Comparison of ENCODE assay signal across 20 mouse cellular contexts in the genomic region with DNA sequence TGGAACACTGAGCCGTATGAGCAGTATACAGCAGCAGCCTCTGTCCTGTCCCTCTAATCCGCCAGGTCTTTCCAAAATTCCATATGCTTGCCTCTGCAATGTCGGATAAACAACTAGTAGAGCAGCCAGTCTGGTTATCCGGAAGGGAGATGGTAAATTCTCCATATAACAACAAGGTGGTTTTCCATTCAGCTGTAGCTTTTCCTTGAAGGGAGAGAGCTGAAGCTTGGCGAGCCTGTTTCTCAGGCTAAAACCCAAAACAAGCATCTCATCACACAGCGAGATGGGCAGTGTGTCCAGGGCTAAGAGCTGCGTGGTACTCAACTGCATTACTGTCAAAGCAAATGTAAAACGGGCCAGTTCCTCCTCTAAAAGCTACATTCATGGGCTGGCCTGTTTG. TPM values are rescaled to one million over a fixed set of nuclear protein-coding genes. Genes with fewer than 3 reads are reported as not detected.
DNase-seq lines count a peak whose midpoint lies in the region; ATAC-seq and TF ChIP-seq lines count a peak whose summit lies in the region.
"Had no signal": no experiment of that assay in that cellular context is flagged by ENCODE, and none has a peak within 500 bp of the region (broad histone marks: within the 10 kb centered on the region; RNA-seq: fewer than 3 reads in every experiment).

No protein-coding gene starts in this region.

- intact Hi-C loops in left cerebral cortex, adult 2 months (cut with DNase I), result loop anchor here (2.0 kb wide), 1 partner anchor 52 kb away; no protein-coding TSS in a partner anchor
- intact Hi-C loops in left cerebral cortex, postnatal 10 days (cut with DNase I), result loop anchor here (5.0 kb wide), 1 partner anchor 91 kb away; no protein-coding TSS in a partner anchor

- H3K4me2 ChIP-seq in forebrain, embryonic 16.5 days (ENCODE audit: low read length), result peak overlapping the region; percentile 83
- peak overlapping the region; percentile 83 for H3K4me2 ChIP-seq in midbrain, embryonic 12.5 days (replicated peaks)
- peak overlapping the region; percentile 77 for H3K4me2 ChIP-seq in neural tube, embryonic 14.5 days (ENCODE audit: low read depth, low read length)
- H3K4me2 ChIP-seq: stomach, embryonic 15.5 days had no signal

- TF ChIP-seq CTCF in left cerebral cortex, adult 2 months (IDR thresholded peaks at IDR 0.05), result no peak

- no peaks in the 10 kb centered on the region for H3K9me3 ChIP-seq in forebrain, embryonic 16.5 days (ENCODE audit: control insufficient read depth, low read length)
- H3K9me3 ChIP-seq in midbrain, embryonic 12.5 days, result no peaks in the 10 kb centered on the region
- H3K9me3 ChIP-seq in neural tube, embryonic 14.5 days (ENCODE audit: control insufficient read depth, low read length), result no peaks in the 10 kb centered on the region
- H3K9me3 ChIP-seq: stomach, embryonic 15.5 days had no signal

- H3K4me1 ChIP-seq in forebrain, embryonic 16.5 days (replicated peaks; ENCODE audit: control insufficient read depth, insufficient read depth, low read length), result peaks cover 20% of the 10 kb centered on the region
- peaks cover 24% of the 10 kb centered on the region for H3K4me1 ChIP-seq in midbrain, embryonic 12.5 days
- peaks cover 19% of the 10 kb centered on the region for H3K4me1 ChIP-seq in neural tube, embryonic 14.5 days (ENCODE audit: control insufficient read depth, insufficient read depth, low read length)

- WGBS in forebrain, embryonic 16.5 days, result 74% methylated on average over 8 of the region's 8 CpGs
- 79% methylated on average over 8 of the region's 8 CpGs for WGBS in midbrain, embryonic 12.5 days
- WGBS in neural tube, embryonic 14.5 days, result 83% methylated on average over 8 of the region's 8 CpGs

- H3K4me3 ChIP-seq in left cerebral cortex, adult 2 months, result peak overlapping the region; percentile 67
- H3K4me3 ChIP-seq in forebrain, embryonic 16.5 days (replicated peaks; ENCODE audit: low read length), result peak overlapping the region; percentile 75; the same call in 1 of the 2 replicates
- H3K4me3 ChIP-seq in midbrain, embryonic 12.5 days, result peak overlapping the region; percentile 88
- peak overlapping the region; percentile 85 for H3K4me3 ChIP-seq in neural tube, embryonic 14.5 days (ENCODE audit: low read depth, low read length)
- H3K4me3 ChIP-seq: stomach, embryonic 15.5 days had no signal

- peak overlapping the region; percentile 97 for H3K27ac ChIP-seq in left cerebral cortex, adult 2 months
- no peak overlapping the region for H3K27ac ChIP-seq in forebrain, embryonic 16.5 days (ENCODE audit: low read length)
- H3K27ac ChIP-seq in midbrain, embryonic 12.5 days (replicated peaks), result no peak overlapping the region
- no peak overlapping the region for H3K27ac ChIP-seq in neural tube, embryonic 14.5 days (ENCODE audit: low read depth, low read length)
- H3K27ac ChIP-seq: stomach, embryonic 15.5 days had no signal

- ATAC-seq in forebrain, embryonic 16.5 days, result no peak
- no peak for ATAC-seq in midbrain, embryonic 12.5 days (ENCODE audit: low FRiP score, low read depth)
- no peak for ATAC-seq in neural tube, embryonic 14.5 days (ENCODE audit: low read depth)
- ATAC-seq: activated CD4-positive, CD25-positive, alpha-beta regulatory T cell, adult 4 months; Patski had no signal

- DNase-seq in left cerebral cortex, adult 2 months (ENCODE audit: extremely low spot score in 1 of 2, low spot score in 2 of 2), result no peak
- DNase-seq in left cerebral cortex, postnatal 10 days (ENCODE audit: extremely low spot score in 1 of 2, low spot score in 2 of 2), result no peak
- DNase-seq in spleen, postnatal 36 days (ENCODE audit: low spot score in 2 of 2), result no peak
- DNase-seq in ovary, postnatal 36 days (ENCODE audit: low spot score), result no peak
- DNase-seq: adrenal gland, postnatal 36 days; cerebellum, adult 9-10 months; embryo, embryonic 11 days; gastrocnemius, postnatal 14 days; kidney, adult 9 months; kidney, postnatal 4 days; lung, adult 2 months; lung, postnatal 4 days; right cerebral cortex, adult 18-20 months; spleen, adult 18-20 months had no signal

- no peaks in the 10 kb centered on the region for H3K27me3 ChIP-seq in forebrain, embryonic 16.5 days (replicated peaks; ENCODE audit: control insufficient read depth, insufficient read depth, low read length)
- H3K27me3 ChIP-seq in midbrain, embryonic 12.5 days, result peaks cover 7% of the 10 kb centered on the region; the same call in 1 of the 2 replicates
- no peaks in the 10 kb centered on the region for H3K27me3 ChIP-seq in neural tube, embryonic 14.5 days (ENCODE audit: control insufficient read depth, insufficient read depth, low read length)

- no peak overlapping the region for H3K9ac ChIP-seq in forebrain, embryonic 16.5 days (replicated peaks; ENCODE audit: low read depth, low read length)
- H3K9ac ChIP-seq in midbrain, embryonic 12.5 days (replicated peaks), result peak overlapping the region; percentile 24
- no peak overlapping the region; the same call in 1 of the 2 replicates for H3K9ac ChIP-seq in neural tube, embryonic 14.5 days (replicated peaks; ENCODE audit: low read depth, low read length)
- H3K9ac ChIP-seq: stomach, embryonic 15.5 days had no signal

- no peaks in the 10 kb centered on the region for H3K36me3 ChIP-seq in forebrain, embryonic 16.5 days (ENCODE audit: control insufficient read depth, insufficient read depth)
- no peaks in the 10 kb centered on the region for H3K36me3 ChIP-seq in midbrain, embryonic 12.5 days
- 0 out of 2 replicates have a peak, but pooled peaks cover 5% of the 10 kb centered on the region for H3K36me3 ChIP-seq in neural tube, embryonic 14.5 days (ENCODE audit: control insufficient read depth, insufficient read depth, low read length)
- H3K36me3 ChIP-seq: stomach, embryonic 15.5 days had no signal

RNA-seq across cellular contexts. Expression of gene Bsn, which starts 1.7 kb away (rescaled TPM):
- 100 to 1,000 TPM; 300 to 320 TPM for total RNA-seq in left cerebral cortex, adult 2 months (2021)
- 100 to 1,000 TPM; 139 to 142 TPM for total RNA-seq in left cerebral cortex, postnatal 10 days (2021)
- 7.0 and 8.5 TPM in 2 replicates for polyA plus RNA-seq in forebrain, embryonic 16.5 days (2015; fragmentation: Nextera tagmentation; extraction: Ambion mirVana)
- 4.4 and 5.0 TPM in 2 replicates for polyA plus RNA-seq in midbrain, embryonic 12.5 days (2016; fragmentation: Nextera tagmentation; extraction: Ambion mirVana)
- 16.0 and 17.9 TPM in 2 replicates for polyA plus RNA-seq in neural tube, embryonic 14.5 days (2014; fragmentation: Nextera tagmentation; extraction: Ambion mirVana)
